In genomic region chr11:75214081-75214950, GRCm38 (mm10) we compare ENCODE assay signal across 8 mouse cellular contexts. TPM values are rescaled to one million over a fixed set of nuclear protein-coding genes. Genes with fewer than 3 reads are reported as not detected.
DNase-seq lines count a peak whose midpoint lies in the region; ATAC-seq and TF ChIP-seq lines count a peak whose summit lies in the region.

No protein-coding gene starts in this region.

- H3K27me3 ChIP-seq in heart, embryonic 13.5 days (replicated peaks) = peaks cover 23% of the 10 kb centered on the region
- no peaks in the 10 kb centered on the region for H3K27me3 ChIP-seq in forebrain, embryonic 15.5 days
- no peaks in the 10 kb centered on the region for H3K27me3 ChIP-seq in myocyte (ENCODE audit: control insufficient read depth, insufficient read depth, insufficient read length)

- peak overlapping the region; percentile 74 for H3K4me2 ChIP-seq in heart, embryonic 13.5 days
- peak overlapping the region; percentile 63 for H3K4me2 ChIP-seq in forebrain, embryonic 15.5 days (replicated peaks)
- no peak overlapping the region for H3K4me2 ChIP-seq in myocyte (ENCODE audit: low read depth)

- H3ac ChIP-seq in myocyte (ENCODE audit: control insufficient read depth, insufficient read length) = no peak overlapping the region

- no peak for TF ChIP-seq POLR2A in myocyte (IDR thresholded peaks at IDR 0.05; ENCODE audit: insufficient read length, low read depth)

- ATAC-seq in heart, embryonic 13.5 days (ENCODE audit: extremely low read depth, insufficient number of reproducible peaks, low FRiP score, low TSS enrichment) = no peak
- peak; percentile 33; the same call in 1 of the 2 replicates for ATAC-seq in forebrain, embryonic 15.5 days (replicated peaks)

- peak overlapping the region; percentile 79 for H3K9ac ChIP-seq in heart, embryonic 13.5 days
- H3K9ac ChIP-seq in forebrain, embryonic 15.5 days (replicated peaks) = peak overlapping the region; percentile 51

- WGBS in heart, embryonic 13.5 days = 21% methylated on average over 12 of the region's 13 CpGs
- WGBS in forebrain, embryonic 15.5 days = 19% methylated on average over 13 of the region's 13 CpGs

- no peaks in the 10 kb centered on the region for H3K79me2 ChIP-seq in myocyte (ENCODE audit: control insufficient read depth, insufficient read depth)

- no peaks in the 10 kb centered on the region for H3K36me3 ChIP-seq in heart, embryonic 13.5 days
- H3K36me3 ChIP-seq in forebrain, embryonic 15.5 days = no peaks in the 10 kb centered on the region
- H3K36me3 ChIP-seq in myocyte (ENCODE audit: control insufficient read depth, insufficient read depth) = no peaks in the 10 kb centered on the region

- H3K27ac ChIP-seq in heart, embryonic 13.5 days (replicated peaks) = peak overlapping the region; percentile 99
- H3K27ac ChIP-seq in forebrain, embryonic 15.5 days (replicated peaks) = 0 out of 2 replicates have a peak overlapping the region, but pooled peaks have one; percentile 1

- H3K4me1 ChIP-seq in heart, embryonic 13.5 days = peaks cover 71% of the 10 kb centered on the region
- H3K4me1 ChIP-seq in forebrain, embryonic 15.5 days = peaks cover 20% of the 10 kb centered on the region

- H3K4me3 ChIP-seq in heart, embryonic 13.5 days = peak overlapping the region; percentile 45
- H3K4me3 ChIP-seq in forebrain, embryonic 15.5 days = peak overlapping the region; percentile 33
- no peak overlapping the region for H3K4me3 ChIP-seq in myocyte

- H3K9me3 ChIP-seq in heart, embryonic 13.5 days = no peaks in the 10 kb centered on the region
- no peaks in the 10 kb centered on the region for H3K9me3 ChIP-seq in forebrain, embryonic 15.5 days

- DNase-seq in heart, adult 8-10 months (ENCODE audit: low spot score) = no peak
- peak; percentile 39 for DNase-seq in kidney, postnatal 10 days
- no peak for DNase-seq in cerebellum, postnatal 4 days (ENCODE audit: low spot score in 2 of 2)
- DNase-seq in adipocyte (ENCODE audit: low spot score) = no peak
- DNase-seq in Muller cell, postnatal 12 days (ENCODE audit: inconsistent ontology term) = no peak

TF ChIP-seq in myocyte, 11 proteins besides CTCF, POLR2A, EP300 and RAD21:
- TF ChIP-seq CEBPB (IDR thresholded peaks at IDR 0.05; ENCODE audit: insufficient read depth, poor library complexity, severe bottlenecking) (peak; percentile 57; the same call in 1 of the 2 replicates), TCF3 (IDR thresholded peaks at IDR 0.05; ENCODE audit: insufficient read length, low read depth) (no peak), TCF12 (IDR thresholded peaks at IDR 0.05; ENCODE audit: insufficient read depth, poor library complexity, severe bottlenecking) (no peak)

RNA-seq across cellular contexts. Expression of gene Rtn4rl1, which starts 20.7 kb away (rescaled TPM):
- polyA plus RNA-seq in heart, embryonic 13.5 days (2015; fragmentation: Nextera tagmentation; extraction: Ambion mirVana) = 10.2 and 12.4 TPM in 2 replicates
- 1 to 10 TPM; 5.2 to 7.9 (median 6.8) TPM for total RNA-seq in heart, adult 8-10 months (2022)
- polyA plus RNA-seq in forebrain, embryonic 15.5 days (2015; fragmentation: Nextera tagmentation; extraction: Ambion mirVana) = 5.6 and 6.9 TPM in 2 replicates
- 0.16 TPM for polyA plus RNA-seq in myocyte (2012; fragmentation: generic; extraction: Trizol)

RNA-seq across cellular contexts. Expression of gene Dph1, which starts 23.3 kb away (rescaled TPM):
- 19.3 and 21.3 TPM in 2 replicates for polyA plus RNA-seq in heart, embryonic 13.5 days (2015; fragmentation: Nextera tagmentation; extraction: Ambion mirVana)
- total RNA-seq in heart, adult 8-10 months (2022) = 10 to 100 TPM in 2 of 4 experiments, 1 to 10 TPM in 2; 8.1 to 11.2 (median 9.7) TPM
- 14.8 and 16.2 TPM in 2 replicates for polyA plus RNA-seq in forebrain, embryonic 15.5 days (2015; fragmentation: Nextera tagmentation; extraction: Ambion mirVana)
- 15.8 TPM for polyA plus RNA-seq in myocyte (2012; fragmentation: generic; extraction: Trizol)

RNA-seq across cellular contexts. Expression of gene Ovca2, which starts 35.7 kb away (rescaled TPM):
- 15.2 and 16.4 TPM in 2 replicates for polyA plus RNA-seq in heart, embryonic 13.5 days (2015; fragmentation: Nextera tagmentation; extraction: Ambion mirVana)
- total RNA-seq in heart, adult 8-10 months (2022) = 1 to 10 TPM; 5.6 to 6.9 (median 5.9) TPM
- polyA plus RNA-seq in forebrain, embryonic 15.5 days (2015; fragmentation: Nextera tagmentation; extraction: Ambion mirVana) = 15.4 and 21.6 TPM in 2 replicates
- 12.2 TPM for polyA plus RNA-seq in myocyte (2012; fragmentation: generic; extraction: Trizol)

RNA-seq across cellular contexts. Expression of gene Hic1, which starts 45.0 kb away (rescaled TPM):
- polyA plus RNA-seq in heart, embryonic 13.5 days (2015; fragmentation: Nextera tagmentation; extraction: Ambion mirVana) = 9.4 and 9.5 TPM in 2 replicates
- 10 to 100 TPM in 3 of 4 experiments, 1 to 10 TPM in 1; 7.6 to 19.4 (median 16.8) TPM for total RNA-seq in heart, adult 8-10 months (2022)
- 2.1 and 2.2 TPM in 2 replicates for polyA plus RNA-seq in forebrain, embryonic 15.5 days (2015; fragmentation: Nextera tagmentation; extraction: Ambion mirVana)
- polyA plus RNA-seq in myocyte (2012; fragmentation: generic; extraction: Trizol) = 0.11 TPM
